Mouse (Mus musculus): ENCODE measurements around the gene Synrg. TPM values are rescaled to one million over a fixed set of nuclear protein-coding genes. Genes with fewer than 3 reads are reported as not detected.

Synrg gene
- total and polyA plus RNA-seq, 3 experiments = 9.5 to 25.2 (median 15.8) TPM

- dilution Hi-C loops (cut with MboI; ENCODE audit: extremely low pct_ligation_motif_present, extremely low pct_unique_long_range_greater_than_20kb, low sequenced_read_pairs) = no loop called here
- in situ Hi-C loops (cut with MboI; ENCODE audit: low pct_ligation_motif_present, low pct_unique_long_range_greater_than_20kb, low sequenced_read_pairs) = no loop called here
- H3K9me3 ChIP-seq (replicated peaks; ENCODE audit: low read length) = no peaks in the 10 kb centered on the region
- H3K9ac ChIP-seq (ENCODE audit: insufficient read depth, low read depth) = no peak overlapping the region
- peaks cover 0 to 3% of the 10 kb centered on the region in 2 experiments; a peak in 1 of 4 replicates for H3K4me1 ChIP-seq (ENCODE audit: control insufficient read depth in 1 of 2, insufficient read depth in 2 of 2)
- DNase-seq (ENCODE audit: extremely low read depth) = no peak
- H3K27me3 ChIP-seq (replicated peaks) = no peaks in the 10 kb centered on the region
- peaks cover 45 to 68% of the 10 kb centered on the region in 2 experiments for H3K36me3 ChIP-seq (replicated peaks in 1 of 2; ENCODE audit: control insufficient read depth in 1 of 2, insufficient read depth in 1 of 2, low read length in 1 of 2)
- no peak overlapping the region for H3K27ac ChIP-seq (ENCODE audit: insufficient read depth, low read depth)
- H3K79me2 ChIP-seq (replicated peaks; ENCODE audit: control insufficient read depth, extremely low read depth, insufficient read depth, poor library complexity, severe bottlenecking) = no peaks in the 10 kb centered on the region
- no peak overlapping the region for H3K4me3 ChIP-seq (replicated peaks in 1 of 3; ENCODE audit: low read depth in 2 of 3, low read length in 2 of 3, poor library complexity in 1 of 3)
- H3K4me2 ChIP-seq (ENCODE audit: insufficient read depth, low read depth, poor library complexity, severe bottlenecking) = no peak overlapping the region
- TF ChIP-seq MAFK (IDR thresholded peaks at IDR 0.05; ENCODE audit: insufficient replicate concordance, low read length) = no peak
- TF ChIP-seq RAD21 (IDR thresholded peaks at IDR 0.05; ENCODE audit: low read depth, low read length) = no peak
- no peak for TF ChIP-seq MYC (IDR thresholded peaks at IDR 0.05; ENCODE audit: low read depth, low read length)
- TF ChIP-seq BHLHE40 (IDR thresholded peaks at IDR 0.05; ENCODE audit: low read depth, low read length) = no peak
- TF ChIP-seq KAT2A (IDR thresholded peaks at IDR 0.05; ENCODE audit: insufficient replicate concordance, low read length) = no peak
- no peak for TF ChIP-seq PAX5 (IDR thresholded peaks at IDR 0.05; ENCODE audit: low read length)
- no peak for TF ChIP-seq NRF1 (IDR thresholded peaks at IDR 0.05; ENCODE audit: low read depth, low read length)
These were observed 39.8 kb downstream of the Synrg start for GRCm38 (mm10) chr11:84003986-84004385.

DNA sequence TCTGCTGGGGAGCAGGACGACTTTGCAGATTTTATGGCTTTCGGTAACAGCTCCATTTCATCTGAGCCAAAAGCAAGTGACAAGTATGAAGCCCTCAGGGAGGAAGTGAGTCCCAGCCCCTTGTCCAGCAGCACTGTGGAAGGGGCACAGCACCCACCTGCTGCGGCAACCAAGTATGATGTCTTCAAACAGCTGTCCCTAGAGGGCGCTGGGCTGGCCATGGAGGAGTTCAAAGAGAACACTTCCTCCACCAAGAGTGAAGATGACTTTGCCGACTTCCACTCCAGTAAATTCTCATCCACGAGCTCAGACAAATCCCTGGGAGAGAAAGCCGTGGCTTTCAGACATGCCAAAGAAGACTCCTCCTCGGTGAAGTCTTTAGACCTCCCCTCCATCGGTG, 44.8 kb downstream of the Synrg start:
- in situ Hi-C loops (cut with MboI; ENCODE audit: low pct_ligation_motif_present, low pct_unique_long_range_greater_than_20kb, low sequenced_read_pairs) (no loop called here), dilution Hi-C loops (cut with MboI; ENCODE audit: extremely low pct_ligation_motif_present, extremely low pct_unique_long_range_greater_than_20kb, low sequenced_read_pairs) (no loop called here)
- Histone ChIP-seq H3K9ac (ENCODE audit: insufficient read depth, low read depth) (no peak overlapping the region), H3K4me1 (ENCODE audit: control insufficient read depth in 1 of 2, insufficient read depth in 2 of 2) (peaks cover 0 to 7% of the 10 kb centered on the region in 2 experiments; a peak in 1 of 4 replicates), H3K79me2 (replicated peaks; ENCODE audit: control insufficient read depth, extremely low read depth, insufficient read depth, poor library complexity, severe bottlenecking) (no peaks in the 10 kb centered on the region), H3K27ac (ENCODE audit: insufficient read depth, low read depth) (no peak overlapping the region), H3K36me3 (replicated peaks in 1 of 2; ENCODE audit: control insufficient read depth in 1 of 2, insufficient read depth in 1 of 2, low read length in 1 of 2) (peaks cover 43 to 69% of the 10 kb centered on the region in 2 experiments), H3K4me2 (ENCODE audit: insufficient read depth, low read depth, poor library complexity, severe bottlenecking) (no peak overlapping the region), H3K4me3 (replicated peaks in 1 of 3; ENCODE audit: low read depth in 2 of 3, low read length in 2 of 3, poor library complexity in 1 of 3) (no peak overlapping the region), H3K9me3 (replicated peaks; ENCODE audit: low read length) (no peaks in the 10 kb centered on the region), H3K27me3 (replicated peaks) (no peaks in the 10 kb centered on the region)
- TF ChIP-seq CHD1 (IDR thresholded peaks at IDR 0.05; ENCODE audit: low read depth, low read length) (no peak), BHLHE40 (IDR thresholded peaks at IDR 0.05; ENCODE audit: low read depth, low read length) (no peak), KAT2A (IDR thresholded peaks at IDR 0.05; ENCODE audit: insufficient replicate concordance, low read length) (no peak), CTCF (conservative IDR thresholded peaks at IDR 0.05 in 1 of 2, IDR thresholded peaks at IDR 0.05 in 1 of 2; ENCODE audit: low read depth in 2 of 2, low read length in 2 of 2) (peak in 1 of 2 experiments; percentile 69; a peak in 2 of 4 replicates), RAD21 (IDR thresholded peaks at IDR 0.05; ENCODE audit: low read depth, low read length) (peak; percentile 11), NRF1 (IDR thresholded peaks at IDR 0.05; ENCODE audit: low read depth, low read length) (no peak), HCFC1 (IDR thresholded peaks at IDR 0.05; ENCODE audit: low read depth, low read length) (no peak), SMC3 (IDR thresholded peaks at IDR 0.05; ENCODE audit: low read depth, low read length) (peak; percentile 49), JUND (conservative IDR thresholded peaks at IDR 0.05; ENCODE audit: low read depth, low read length) (no peak), ZKSCAN1 (IDR thresholded peaks at IDR 0.05; ENCODE audit: borderline replicate concordance, low read depth, low read length) (no peak)
- peak; percentile 37 for DNase-seq (ENCODE audit: extremely low read depth)

GRCm38 (mm10) chr11:84010411-84010810, 46.2 kb downstream of the Synrg start:
- H3K27ac ChIP-seq (ENCODE audit: insufficient read depth, low read depth) = no peak overlapping the region
- TF ChIP-seq ETS1 (conservative IDR thresholded peaks at IDR 0.05; ENCODE audit: low read depth, low read length) = no peak
- TF ChIP-seq JUN (IDR thresholded peaks at IDR 0.05; ENCODE audit: insufficient read depth, low read depth, low read length) = no peak
- TF ChIP-seq BHLHE40 (IDR thresholded peaks at IDR 0.05; ENCODE audit: low read depth, low read length) = no peak
- no peak for TF ChIP-seq CHD1 (IDR thresholded peaks at IDR 0.05; ENCODE audit: low read depth, low read length)
- TF ChIP-seq ZC3H11A (IDR thresholded peaks at IDR 0.05; ENCODE audit: low read depth, low read length) = no peak
- TF ChIP-seq TCF12 (IDR thresholded peaks at IDR 0.05; ENCODE audit: low read depth, low read length) = no peak
- no peak for TF ChIP-seq MAZ (IDR thresholded peaks at IDR 0.05; ENCODE audit: low read depth, low read length)
- no peak for TF ChIP-seq KAT2A (IDR thresholded peaks at IDR 0.05; ENCODE audit: insufficient replicate concordance, low read length)
- TF ChIP-seq ELF1 (IDR thresholded peaks at IDR 0.05; ENCODE audit: low read depth, low read length) = no peak
- no peak for TF ChIP-seq RAD21 (IDR thresholded peaks at IDR 0.05; ENCODE audit: low read depth, low read length)
- TF ChIP-seq ZNF384 (IDR thresholded peaks at IDR 0.05; ENCODE audit: low read depth, low read length) = no peak
- no peak for TF ChIP-seq NELFE (IDR thresholded peaks at IDR 0.05; ENCODE audit: low read depth, low read length)
- no peak for TF ChIP-seq HCFC1 (IDR thresholded peaks at IDR 0.05; ENCODE audit: low read depth, low read length)
- TF ChIP-seq MAFK (IDR thresholded peaks at IDR 0.05; ENCODE audit: insufficient replicate concordance, low read length) = no peak
- TF ChIP-seq JUND (conservative IDR thresholded peaks at IDR 0.05; ENCODE audit: low read depth, low read length) = no peak
- TF ChIP-seq ZKSCAN1 (IDR thresholded peaks at IDR 0.05; ENCODE audit: borderline replicate concordance, low read depth, low read length) = no peak
- TF ChIP-seq NRF1 (IDR thresholded peaks at IDR 0.05; ENCODE audit: low read depth, low read length) = no peak
- no peak for TF ChIP-seq SMC3 (IDR thresholded peaks at IDR 0.05; ENCODE audit: low read depth, low read length)
- no peaks in the 10 kb centered on the region for H3K9me3 ChIP-seq (replicated peaks; ENCODE audit: low read length)
- no peak overlapping the region for H3K9ac ChIP-seq (ENCODE audit: insufficient read depth, low read depth)
- peaks cover 36 to 69% of the 10 kb centered on the region in 2 experiments for H3K36me3 ChIP-seq (replicated peaks in 1 of 2; ENCODE audit: control insufficient read depth in 1 of 2, insufficient read depth in 1 of 2, low read length in 1 of 2)
- H3K4me1 ChIP-seq (ENCODE audit: control insufficient read depth in 1 of 2, insufficient read depth in 2 of 2) = peaks cover 2 to 18% of the 10 kb centered on the region in 2 experiments; a peak in 2 of 4 replicates
- no peaks in the 10 kb centered on the region; the same call in 1 of the 2 replicates for H3K79me2 ChIP-seq (replicated peaks; ENCODE audit: control insufficient read depth, extremely low read depth, insufficient read depth, poor library complexity, severe bottlenecking)
- H3K4me2 ChIP-seq (ENCODE audit: insufficient read depth, low read depth, poor library complexity, severe bottlenecking) = no peak overlapping the region
- no peak for DNase-seq (ENCODE audit: extremely low read depth)
- dilution Hi-C loops (cut with MboI; ENCODE audit: extremely low pct_ligation_motif_present, extremely low pct_unique_long_range_greater_than_20kb, low sequenced_read_pairs) (no loop called here), in situ Hi-C loops (cut with MboI; ENCODE audit: low pct_ligation_motif_present, low pct_unique_long_range_greater_than_20kb, low sequenced_read_pairs) (no loop called here)
- H3K4me3 ChIP-seq (replicated peaks in 1 of 3; ENCODE audit: low read depth in 2 of 3, low read length in 2 of 3, poor library complexity in 1 of 3) = no peak overlapping the region
- no peaks in the 10 kb centered on the region for H3K27me3 ChIP-seq (replicated peaks)

Measured in CH12.LX (cell line).